Mouse (Mus musculus) E14TG2a.4 (cell line): Measurements from ENCODE around the gene Isoc2b.

Experiments used
- CTCF ChIP-seq: conservative IDR thresholded peaks from 2 replicates; pipeline ENCODE4 v1.5.1; 2014; ENCODE audit warnings: low read length
- POU5F1 ChIP-seq: IDR thresholded peaks from 2 replicates; pipeline ENCODE4 v1.6.1; 2014; ENCODE audit warnings: low read length, borderline replicate concordance

DNA sequence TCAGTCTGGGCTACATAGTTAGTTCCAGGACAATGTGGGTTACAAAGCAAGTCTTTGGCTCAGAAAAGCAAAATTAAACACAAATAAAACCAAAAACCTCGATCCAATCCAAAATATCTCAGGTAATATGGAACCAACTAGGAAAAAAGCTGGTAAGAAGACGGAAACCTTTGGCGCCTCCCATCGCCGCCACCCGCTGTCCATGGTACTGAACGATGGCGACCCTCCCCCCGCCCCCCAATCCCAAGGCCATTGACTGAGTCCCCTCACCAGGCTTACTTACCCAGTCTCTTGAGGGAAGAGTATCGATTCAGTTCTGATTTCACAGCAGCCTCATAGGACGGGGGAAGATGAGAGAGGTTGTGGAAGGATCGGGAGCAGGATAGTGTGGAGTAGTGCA is 39.6 kb downstream of the Isoc2b start:
- no peak for TF ChIP-seq CTCF
- TF ChIP-seq POU5F1: no peak
